Mouse (Mus musculus) forebrain, embryonic 13.5 days (tissue): Measurements from ENCODE around the gene Lamtor1. TPM values are rescaled to one million over a fixed set of nuclear protein-coding genes. Genes with fewer than 3 reads are reported as not detected.

Experiments
- ATAC-seq: fragments of 200-750 bp; cut with Nextera tagmentation; 2 replicates; pipeline ENCODE4 v1.8.0; 2017
- H3K27ac ChIP-seq: fragments of 300-500 bp; sonication (generic); 2 replicates; pipeline ENCODE4 v1.5.1; 2015; ENCODE audit warnings: inconsistent platforms, mild to moderate bottlenecking, moderate library complexity
- H3K27me3 ChIP-seq: fragments of 300-500 bp; sonication (generic); 2 replicates; pipeline ENCODE4 v1.6.1; 2015; ENCODE audit warnings: mild to moderate bottlenecking, inconsistent platforms
- H3K36me3 ChIP-seq: fragments of 300-500 bp; sonication (generic); 2 replicates; pipeline ENCODE4 v1.6.1; 2015; ENCODE audit warnings: mild to moderate bottlenecking, inconsistent platforms; ENCODE audit not compliant: poor library complexity, severe bottlenecking
- H3K4me1 ChIP-seq: fragments of 300-500 bp; sonication (generic); 2 replicates; pipeline ENCODE4 v1.6.1; 2015; ENCODE audit warnings: inconsistent platforms
- H3K4me2 ChIP-seq: fragments of 300-500 bp; sonication (generic); 2 replicates; pipeline ENCODE4 v1.6.1; 2015; ENCODE audit warnings: inconsistent platforms, mild to moderate bottlenecking, moderate library complexity
- H3K4me3 ChIP-seq: fragments of 300-500 bp; sonication (generic); 2 replicates; pipeline ENCODE4 v1.5.1; 2015; ENCODE audit warnings: mild to moderate bottlenecking, inconsistent platforms
- H3K9ac ChIP-seq: fragments of 300-500 bp; sonication (generic); 2 replicates; pipeline ENCODE4 v1.6.1; 2015; ENCODE audit warnings: mild to moderate bottlenecking, inconsistent platforms
- H3K9me3 ChIP-seq: fragments of 300-500 bp; sonication (generic); replicated peaks from 2 replicates; pipeline ENCODE4 v1.6.1; 2016; ENCODE audit warnings: inconsistent platforms
- WGBS: fragments of 180-500 bp; shearing (Covaris S2); methylation state at CpG from one replicate; pipeline ENCODE4 v1.1.7; 2015; 5-methylcytosine and 5-hydroxymethylcytosine counted together
- polyA plus RNA-seq: library from polyadenylated mRNA; unstranded; fragments of >200 nt; fragmentation: Nextera tagmentation; extraction: Ambion mirVana; gene quantifications from 2 replicates; pipeline ENCODE4 v1.2.1, GENCODE M21; 2015

The Lamtor1 gene
- polyA plus RNA-seq, 1 experiment from 2014 or later, result 152 TPM

DNA sequence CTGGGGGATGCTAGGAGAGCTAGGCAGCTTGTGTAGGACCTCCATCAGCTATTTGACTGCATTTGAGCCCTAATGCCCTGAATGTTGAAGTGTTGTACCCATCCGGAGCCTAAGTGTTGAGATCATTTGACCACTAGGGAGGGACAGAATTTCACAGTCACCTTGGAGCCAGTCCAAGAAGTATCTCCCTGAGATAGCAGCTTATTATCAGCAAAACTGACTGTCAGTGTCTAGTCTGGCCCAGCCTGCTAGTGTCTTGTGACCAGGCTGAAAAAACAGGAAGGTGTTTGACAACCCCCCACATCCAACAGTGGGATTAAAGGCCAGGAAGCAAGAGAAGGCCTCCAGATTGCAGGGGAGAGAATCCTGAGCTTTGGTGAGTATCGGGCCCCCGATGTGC is 34.4 kb upstream of the Lamtor1 start:
- H3K4me1 ChIP-seq, result 0 out of 2 replicates have a peak, but pooled peaks cover 2% of the 10 kb centered on the region
- H3K9me3 ChIP-seq, result no peaks in the 10 kb centered on the region
- ATAC-seq, result no peak
- H3K9ac ChIP-seq, result no peak overlapping the region
- no peaks in the 10 kb centered on the region for H3K27me3 ChIP-seq
- no peak overlapping the region for H3K4me3 ChIP-seq
- no peak overlapping the region for H3K27ac ChIP-seq
- 93% methylated on average over 3 of the region's 3 CpGs for WGBS
- H3K4me2 ChIP-seq, result no peak overlapping the region
- no peaks in the 10 kb centered on the region for H3K36me3 ChIP-seq

DNA sequence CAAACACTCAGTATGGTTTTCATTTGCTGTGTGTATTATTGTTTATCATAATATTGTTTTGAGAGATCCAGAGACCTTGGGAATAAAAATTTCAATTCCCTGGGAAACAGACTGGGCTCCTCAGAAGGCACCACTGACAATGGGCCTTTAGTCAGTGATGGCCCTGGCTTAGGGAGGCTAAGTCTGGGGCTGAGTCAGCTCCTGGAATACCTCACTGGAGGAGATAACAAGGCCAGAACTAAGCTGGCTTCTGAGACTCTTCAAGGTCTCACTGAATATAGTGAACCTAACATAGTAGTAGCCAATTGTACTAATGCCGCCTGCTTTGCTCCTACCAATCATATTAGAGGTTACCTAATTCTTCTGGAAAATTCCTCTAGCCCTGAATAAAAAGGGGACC is 29.7 kb upstream of the Lamtor1 start:
- no peak for ATAC-seq
- H3K9ac ChIP-seq, result no peak overlapping the region
- H3K36me3 ChIP-seq, result no peaks in the 10 kb centered on the region
- H3K9me3 ChIP-seq, result no peaks in the 10 kb centered on the region
- H3K27ac ChIP-seq, result no peak overlapping the region
- no peak overlapping the region for H3K4me2 ChIP-seq
- H3K4me1 ChIP-seq, result no peaks in the 10 kb centered on the region
- H3K4me3 ChIP-seq, result no peak overlapping the region
- WGBS, result 97% methylated on average over 1 of the region's 1 CpGs
- no peaks in the 10 kb centered on the region for H3K27me3 ChIP-seq

DNA sequence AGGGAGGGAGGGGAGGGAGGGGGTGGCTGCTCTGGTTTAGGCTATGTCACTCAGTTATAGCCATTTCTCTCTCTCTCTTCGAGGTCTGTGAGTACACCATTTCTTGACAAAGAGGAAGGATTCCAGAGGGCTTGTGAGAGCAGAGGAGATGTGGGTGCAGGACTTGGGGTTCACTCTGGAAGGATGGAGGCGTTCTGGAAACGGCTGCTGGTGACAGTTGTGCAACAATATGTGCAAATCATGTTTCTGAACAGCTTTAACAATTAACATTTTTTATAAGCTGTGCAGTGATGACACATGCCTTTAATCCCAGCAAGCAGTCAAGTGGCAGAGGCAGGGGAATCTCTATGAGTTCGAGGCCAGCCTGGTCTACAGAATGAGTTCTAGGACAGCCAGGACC is 24.8 kb upstream of the Lamtor1 start:
- H3K4me3 ChIP-seq, result no peak overlapping the region
- no peak for ATAC-seq
- H3K27me3 ChIP-seq, result no peaks in the 10 kb centered on the region
- no peak overlapping the region for H3K9ac ChIP-seq
- H3K4me2 ChIP-seq, result no peak overlapping the region
- no peaks in the 10 kb centered on the region for H3K9me3 ChIP-seq
- 87% methylated on average over 4 of the region's 4 CpGs for WGBS
- no peaks in the 10 kb centered on the region for H3K36me3 ChIP-seq
- no peak overlapping the region for H3K27ac ChIP-seq
- no peaks in the 10 kb centered on the region for H3K4me1 ChIP-seq

- no peak overlapping the region for H3K27ac ChIP-seq
- no peaks in the 10 kb centered on the region for H3K9me3 ChIP-seq
- H3K4me3 ChIP-seq, result no peak overlapping the region
- ATAC-seq, result no peak
- no peaks in the 10 kb centered on the region for H3K36me3 ChIP-seq
- no peaks in the 10 kb centered on the region for H3K27me3 ChIP-seq
- WGBS, result 71% methylated on average over 9 of the region's 9 CpGs
- H3K4me1 ChIP-seq, result no peaks in the 10 kb centered on the region
- H3K4me2 ChIP-seq, result no peak overlapping the region
- 0 out of 2 replicates have a peak overlapping the region, but pooled peaks have one; percentile 8 for H3K9ac ChIP-seq
Observed at GRCm38 (mm10) chr7:101882413-101883154, 23.1 kb upstream of the Lamtor1 start.

DNA sequence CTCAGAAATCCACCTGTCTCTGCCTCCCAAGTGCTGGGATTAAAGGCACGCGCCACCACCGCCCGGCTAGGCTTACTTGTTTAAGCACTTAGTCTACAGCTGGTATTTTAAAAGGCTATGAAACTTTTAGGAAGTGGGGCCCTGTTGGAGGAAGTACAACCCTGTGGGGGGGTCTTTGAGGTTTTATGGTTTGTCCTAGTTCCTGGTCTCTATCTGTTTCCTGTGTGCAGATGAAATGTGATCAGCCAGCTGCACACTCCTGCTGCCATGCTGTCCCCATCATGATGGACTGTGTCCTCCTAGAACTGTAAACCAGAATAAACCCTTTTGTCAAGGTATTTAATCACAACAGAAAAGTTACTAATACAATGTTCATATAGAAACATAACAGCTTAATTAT is 21.5 kb upstream of the Lamtor1 start:
- no peaks in the 10 kb centered on the region for H3K4me1 ChIP-seq
- no peaks in the 10 kb centered on the region for H3K27me3 ChIP-seq
- H3K36me3 ChIP-seq, result no peaks in the 10 kb centered on the region
- no peak overlapping the region for H3K4me2 ChIP-seq
- H3K4me3 ChIP-seq, result no peak overlapping the region
- no peak overlapping the region for H3K9ac ChIP-seq
- no peak overlapping the region for H3K27ac ChIP-seq
- WGBS, result 98% methylated on average over 4 of the region's 4 CpGs
- no peaks in the 10 kb centered on the region for H3K9me3 ChIP-seq
- ATAC-seq, result no peak

DNA sequence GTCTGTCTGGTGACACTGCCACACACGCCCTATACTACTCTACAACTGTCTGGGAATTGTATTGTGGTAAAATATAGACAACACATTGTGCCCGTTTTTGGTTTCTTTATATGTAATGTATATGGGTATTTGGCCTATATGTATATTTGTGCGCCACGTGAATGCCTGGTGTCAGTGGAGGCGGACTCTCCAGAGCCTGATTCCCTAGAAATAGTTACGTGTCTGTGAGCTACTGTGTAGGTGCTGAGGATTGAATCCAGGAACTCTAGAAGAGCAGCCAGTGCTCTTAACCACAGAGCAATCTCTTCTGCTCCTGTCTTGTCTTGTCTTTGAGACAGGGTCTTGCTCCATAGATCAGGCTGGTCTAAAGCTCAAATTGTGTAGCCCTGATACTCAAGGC is 19.4 kb upstream of the Lamtor1 start:
- Histone ChIP-seq H3K27me3 (no peaks in the 10 kb centered on the region), H3K4me3 (no peak overlapping the region), H3K4me1 (no peaks in the 10 kb centered on the region), H3K27ac (no peak overlapping the region), H3K9me3 (no peaks in the 10 kb centered on the region), H3K4me2 (no peak overlapping the region), H3K9ac (no peak overlapping the region), H3K36me3 (no peaks in the 10 kb centered on the region)
- WGBS, result 88% methylated on average over 6 of the region's 6 CpGs
- ATAC-seq, result no peak

GRCm38 (mm10) chr7:101888460-101888859 is 17.2 kb upstream of the Lamtor1 start:
- 90% methylated on average over 4 of the region's 4 CpGs for whole genome bisulfite sequencing
- no peak overlapping the region for H3K27ac ChIP-seq
- H3K27me3 ChIP-seq, result peaks cover 4% of the 10 kb centered on the region; the same call in 1 of the 2 replicates
- ATAC-seq, result no peak
- H3K4me2 ChIP-seq, result no peak overlapping the region
- H3K36me3 ChIP-seq, result no peaks in the 10 kb centered on the region
- no peaks in the 10 kb centered on the region for H3K9me3 ChIP-seq
- no peak overlapping the region for H3K4me3 ChIP-seq
- no peaks in the 10 kb centered on the region for H3K4me1 ChIP-seq
- no peak overlapping the region for H3K9ac ChIP-seq

DNA sequence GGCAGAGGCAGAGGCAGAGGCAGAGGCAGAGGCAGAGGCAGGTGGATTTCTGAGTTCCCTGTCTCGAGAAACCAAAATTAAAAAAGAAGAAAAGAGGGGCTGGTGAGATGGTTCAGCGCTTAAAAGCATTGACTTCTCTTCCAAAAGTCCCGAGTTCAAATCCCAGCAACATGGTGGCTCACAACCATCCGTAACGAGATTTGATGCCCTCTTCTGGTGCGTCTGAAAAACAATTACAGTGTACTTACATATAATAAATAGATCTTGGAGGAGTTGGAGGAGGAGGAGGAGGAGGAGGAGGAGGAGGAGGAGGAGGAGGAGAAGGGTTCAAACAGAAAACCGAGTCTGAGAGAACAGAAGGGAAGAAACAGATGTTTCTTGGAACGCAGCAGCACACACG is 10.0 kb upstream of the Lamtor1 start:
- H3K9ac ChIP-seq, result peak overlapping the region; percentile 58
- peaks cover 19% of the 10 kb centered on the region for H3K36me3 ChIP-seq
- ATAC-seq, result no peak; the same call in 1 of the 2 replicates
- H3K4me3 ChIP-seq, result peak overlapping the region; percentile 47
- peaks cover 11% of the 10 kb centered on the region for H3K4me1 ChIP-seq
- H3K27me3 ChIP-seq, result peaks cover 4% of the 10 kb centered on the region; the same call in 1 of the 2 replicates
- H3K27ac ChIP-seq, result peak overlapping the region; percentile 85
- no peaks in the 10 kb centered on the region for H3K9me3 ChIP-seq
- peak overlapping the region; percentile 58 for H3K4me2 ChIP-seq
- WGBS, result 33% methylated on average over 9 of the region's 9 CpGs

- peak overlapping the region; percentile 58 for H3K4me2 ChIP-seq
- peaks cover 25% of the 10 kb centered on the region for H3K36me3 ChIP-seq
- peak overlapping the region; percentile 85 for H3K27ac ChIP-seq
- H3K9ac ChIP-seq, result peak overlapping the region; percentile 60
- peaks cover 4% of the 10 kb centered on the region; the same call in 1 of the 2 replicates for H3K27me3 ChIP-seq
- H3K4me1 ChIP-seq, result peaks cover 11% of the 10 kb centered on the region
- 1% methylated on average over 57 of the region's 57 CpGs for WGBS
- no peaks in the 10 kb centered on the region for H3K9me3 ChIP-seq
- peak overlapping the region; percentile 47 for H3K4me3 ChIP-seq
- ATAC-seq, result peak; percentile 98
Observed at GRCm38 (mm10) chr7:101896104-101897066, 9.3 kb upstream of the Lamtor1 start.

GRCm38 (mm10) chr7:101900331-101901097 is 5.2 kb upstream of the Lamtor1 start:
- no peak overlapping the region for H3K9ac ChIP-seq
- no peak overlapping the region for H3K4me2 ChIP-seq
- WGBS, result 93% methylated on average over 16 of the region's 16 CpGs
- no peak overlapping the region for H3K4me3 ChIP-seq
- peaks cover 14% of the 10 kb centered on the region for H3K4me1 ChIP-seq
- H3K27ac ChIP-seq, result no peak overlapping the region
- H3K9me3 ChIP-seq, result peaks cover 5% of the 10 kb centered on the region; the same call in 1 of the 2 replicates
- no peak for ATAC-seq
- peaks cover 37% of the 10 kb centered on the region for H3K36me3 ChIP-seq
- H3K27me3 ChIP-seq, result no peaks in the 10 kb centered on the region

DNA sequence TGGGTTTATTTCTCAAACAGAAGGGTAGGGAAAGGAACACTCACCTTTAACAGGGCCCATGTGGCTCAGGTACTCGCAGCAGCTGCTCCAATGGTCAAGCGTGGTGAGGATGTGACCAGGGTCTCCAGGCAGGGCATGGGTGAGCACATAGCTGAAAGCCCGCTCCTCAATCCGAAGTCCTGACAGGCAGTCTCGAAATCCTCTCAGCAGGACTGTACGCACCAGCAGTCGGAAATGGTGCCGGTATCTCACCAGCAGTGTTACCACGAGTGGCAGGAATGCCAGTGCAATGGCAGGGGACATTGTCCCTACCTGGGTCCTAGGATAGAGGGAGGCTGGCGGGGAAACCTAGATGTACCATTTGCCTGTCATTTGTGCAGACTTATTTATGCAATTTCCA is 3.7 kb upstream of the Lamtor1 start:
- no peak overlapping the region for H3K4me2 ChIP-seq
- no peak for ATAC-seq
- no peak overlapping the region for H3K27ac ChIP-seq
- peaks cover 37% of the 10 kb centered on the region for H3K36me3 ChIP-seq
- H3K9ac ChIP-seq, result no peak overlapping the region
- H3K9me3 ChIP-seq, result peaks cover 5% of the 10 kb centered on the region; the same call in 1 of the 2 replicates
- no peaks in the 10 kb centered on the region for H3K27me3 ChIP-seq
- H3K4me1 ChIP-seq, result peaks cover 20% of the 10 kb centered on the region
- WGBS, result 95% methylated on average over 10 of the region's 10 CpGs
- no peak overlapping the region for H3K4me3 ChIP-seq
